In genomic region chr7:133457436-133458324, GRCm38 (mm10) we compare ENCODE assay signal across 9 mouse cellular contexts.
DNase-seq lines count a peak whose midpoint lies in the region; ATAC-seq lines count a peak whose summit lies in the region.
"Had no signal": no experiment of that assay in that cellular context is flagged by ENCODE, and none has a peak within 500 bp of the region (broad histone marks: within the 10 kb centered on the region; RNA-seq: fewer than 3 reads in every experiment).

No protein-coding gene starts in this region.

- H3K36me3 ChIP-seq in forebrain, embryonic 10.5 days (replicated peaks), result no peaks in the 10 kb centered on the region
- no peaks in the 10 kb centered on the region for H3K36me3 ChIP-seq in forebrain, embryonic 11.5 days (ENCODE audit: control insufficient read depth, insufficient read depth, low read length)

- no peak for DNase-seq in forebrain, embryonic 10.5 days (ENCODE audit: extremely low spot score, low spot score)
- no peak for DNase-seq in forebrain, embryonic 11.5 days (ENCODE audit: low spot score)
- peak; percentile 35 to 42 for DNase-seq in spleen, postnatal 36 days (ENCODE audit: low spot score in 2 of 2)
- DNase-seq in spleen, adult 18-20 months, result no peak
- DNase-seq in kidney, postnatal 36 days, result peak; percentile 11 to 21
- no peak for DNase-seq in frontal cortex, postnatal 25 days (ENCODE audit: low spot score in 2 of 2)
- DNase-seq in thymus, postnatal 4 days, result no peak
- no peak for DNase-seq in adrenal gland, postnatal 4 days (ENCODE audit: low spot score in 2 of 2)

- no peak overlapping the region for H3K4me2 ChIP-seq in forebrain, embryonic 11.5 days (ENCODE audit: low read depth, low read length, severe bottlenecking)

- no peak for ATAC-seq in forebrain, embryonic 11.5 days (replicated peaks; ENCODE audit: low FRiP score)

- peaks cover 20% of the 10 kb centered on the region for H3K4me1 ChIP-seq in forebrain, embryonic 10.5 days
- H3K4me1 ChIP-seq in forebrain, embryonic 11.5 days (replicated peaks; ENCODE audit: control insufficient read depth, insufficient read depth, low read length), result no peaks in the 10 kb centered on the region

- H3K9me3 ChIP-seq in forebrain, embryonic 10.5 days, result no peaks in the 10 kb centered on the region
- no peaks in the 10 kb centered on the region for H3K9me3 ChIP-seq in forebrain, embryonic 11.5 days (ENCODE audit: control insufficient read depth, low read length)

- H3K27me3 ChIP-seq in forebrain, embryonic 10.5 days (ENCODE audit: poor library complexity, severe bottlenecking), result no peaks in the 10 kb centered on the region
- no peaks in the 10 kb centered on the region for H3K27me3 ChIP-seq in forebrain, embryonic 11.5 days (ENCODE audit: control insufficient read depth, insufficient read depth, low read length)

- H3K9ac ChIP-seq in forebrain, embryonic 11.5 days (ENCODE audit: low read length), result no peak overlapping the region
- H3K9ac ChIP-seq: liver, embryonic 14.5 days had no signal

- H3K27ac ChIP-seq in forebrain, embryonic 10.5 days, result peak overlapping the region; percentile 56; the same call in 1 of the 2 replicates
- H3K27ac ChIP-seq in forebrain, embryonic 11.5 days (ENCODE audit: low read depth, low read length), result no peak overlapping the region
- H3K27ac ChIP-seq: liver, embryonic 14.5 days had no signal

- no peak overlapping the region for H3K4me3 ChIP-seq in forebrain, embryonic 10.5 days
- no peak overlapping the region for H3K4me3 ChIP-seq in forebrain, embryonic 11.5 days (ENCODE audit: low read depth, low read length)

- 69% methylated on average over 16 of the region's 16 CpGs for WGBS in forebrain, embryonic 10.5 days
- WGBS in forebrain, embryonic 11.5 days, result 76% methylated on average over 16 of the region's 16 CpGs

Comparison
In these comparisons a context has a peak if more than half of its experiments do, and no peak if none do; other contexts are left out.
1. DNase-seq: peak in spleen, postnatal 36 days (2 of 2) and kidney, postnatal 36 days (2 of 2); none in forebrain, embryonic 10.5 days (single experiment), forebrain, embryonic 11.5 days (single experiment), spleen, adult 18-20 months (0 of 2), frontal cortex, postnatal 25 days (0 of 2), thymus, postnatal 4 days (single experiment) and adrenal gland, postnatal 4 days (0 of 2).